ENCODE assay signal across 15 mouse cellular contexts in the genomic region with DNA sequence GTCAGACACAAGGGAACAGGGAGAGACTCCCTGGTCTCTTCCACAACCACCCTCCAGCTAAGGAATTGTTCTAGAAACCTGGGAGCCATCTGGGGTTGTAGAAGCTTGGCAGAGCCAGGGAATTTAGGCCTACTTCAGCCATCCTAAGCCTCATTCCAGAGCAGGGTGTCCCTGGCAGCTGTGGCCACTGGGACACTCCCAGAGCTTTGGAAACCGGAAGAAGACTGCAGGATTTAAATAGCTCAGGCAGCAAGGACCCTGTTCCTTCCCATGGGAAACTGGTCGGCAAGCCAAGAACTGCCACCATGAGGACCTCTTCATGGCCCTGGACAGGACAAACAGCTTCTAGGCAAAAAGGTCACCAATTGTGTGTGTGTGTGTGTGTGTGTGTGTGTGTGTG.
DNase-seq lines count a peak whose midpoint lies in the region; ATAC-seq and TF ChIP-seq lines count a peak whose summit lies in the region.
"Had no signal": no experiment of that assay in that cellular context is flagged by ENCODE, and none has a peak within 500 bp of the region (broad histone marks: within the 10 kb centered on the region; RNA-seq: fewer than 3 reads in every experiment).

No protein-coding gene starts in this region.

- DNase-seq in gastrocnemius, adult 8-10 months (ENCODE audit: low spot score in 2 of 2) = peak; percentile 18 to 24
- no peak for DNase-seq in gastrocnemius, postnatal 4 days (ENCODE audit: low spot score in 2 of 2)
- DNase-seq in heart, adult 2 months = peak; percentile 44 to 58
- peak; percentile 15 to 55 for DNase-seq in heart, postnatal 14 days
- no peak for DNase-seq in right cerebral cortex, postnatal 10 days (ENCODE audit: low spot score in 2 of 2)
- DNase-seq in right cerebral cortex, postnatal 14 days = no peak
- DNase-seq: cerebellum, adult 8-10 months; embryo, embryonic 11 days; layer of hippocampus, adult 9-11 months; right cerebral cortex, postnatal 25 days; thymus, postnatal 36 days had no signal

- TF ChIP-seq CTCF in heart, adult 2 months (IDR thresholded peaks at IDR 0.05) = no peak

- no peaks in the 10 kb centered on the region for H3K9me3 ChIP-seq in lung, embryonic 16.5 days (ENCODE audit: control insufficient read depth, low read length)
- H3K9me3 ChIP-seq in forebrain, embryonic 12.5 days = no peaks in the 10 kb centered on the region

- ATAC-seq in lung, embryonic 16.5 days (ENCODE audit: low read depth) = peak; percentile 67
- no peak for ATAC-seq in forebrain, embryonic 12.5 days (ENCODE audit: low FRiP score)

- 54% methylated on average over 2 of the region's 2 CpGs for WGBS in heart, adult 2 months
- 29% methylated on average over 2 of the region's 2 CpGs for WGBS in lung, embryonic 16.5 days
- WGBS in forebrain, embryonic 12.5 days = 73% methylated on average over 2 of the region's 2 CpGs

- no peak overlapping the region for H3K4me2 ChIP-seq in lung, embryonic 16.5 days (ENCODE audit: low read depth, low read length)
- H3K4me2 ChIP-seq in forebrain, embryonic 12.5 days = no peak overlapping the region
- H3K4me2 ChIP-seq: liver, embryonic 11.5 days had no signal

- peaks cover 2% of the 10 kb centered on the region for H3K4me1 ChIP-seq in heart, adult 2 months (ENCODE audit: control insufficient read depth, insufficient read depth, low read length)
- no peaks in the 10 kb centered on the region for H3K4me1 ChIP-seq in lung, embryonic 16.5 days (replicated peaks; ENCODE audit: control insufficient read depth, insufficient read depth, low read length)
- no peaks in the 10 kb centered on the region for H3K4me1 ChIP-seq in forebrain, embryonic 12.5 days

- TF ChIP-seq EP300 in heart, adult 2 months (IDR thresholded peaks at IDR 0.05; ENCODE audit: insufficient read depth, low read depth, low read length) = 0 out of 2 replicates have a peak, but pooled peaks have one; percentile 44

- H3K36me3 ChIP-seq in heart, adult 2 months (ENCODE audit: control insufficient read depth, insufficient read depth, low read length) = peaks cover 3% of the 10 kb centered on the region; the same call in 1 of the 2 replicates
- H3K36me3 ChIP-seq in lung, embryonic 16.5 days (ENCODE audit: control insufficient read depth, insufficient read depth, low read length) = no peaks in the 10 kb centered on the region
- H3K36me3 ChIP-seq in forebrain, embryonic 12.5 days (replicated peaks) = no peaks in the 10 kb centered on the region

- TF ChIP-seq POLR2A in heart, adult 2 months (IDR thresholded peaks at IDR 0.05; ENCODE audit: insufficient read depth, low read depth, low read length) = no peak

- intact Hi-C loops in heart, adult 2 months (cut with DNase I) = no loop called here
- intact Hi-C loops in heart, postnatal 14 days (cut with DNase I) = no loop called here

- peak overlapping the region; percentile 63 for H3K27ac ChIP-seq in heart, adult 2 months
- 0 out of 2 replicates have a peak overlapping the region, but pooled peaks have one; percentile 25 for H3K27ac ChIP-seq in lung, embryonic 16.5 days (ENCODE audit: low read length)
- H3K27ac ChIP-seq in forebrain, embryonic 12.5 days = no peak overlapping the region

- H3K27me3 ChIP-seq in heart, adult 2 months (ENCODE audit: control insufficient read depth, insufficient read depth, low read length) = no peaks in the 10 kb centered on the region
- H3K27me3 ChIP-seq in lung, embryonic 16.5 days (ENCODE audit: control insufficient read depth, insufficient read depth, low read depth, low read length) = no peaks in the 10 kb centered on the region
- H3K27me3 ChIP-seq in forebrain, embryonic 12.5 days = peaks cover 34% of the 10 kb centered on the region

- no peaks in the 10 kb centered on the region for H3K79me2 ChIP-seq in heart, adult 2 months (replicated peaks; ENCODE audit: control insufficient read depth, insufficient read depth, low read length)

- H3K9ac ChIP-seq in heart, adult 2 months (ENCODE audit: low read depth, low read length) = no peak overlapping the region
- no peak overlapping the region for H3K9ac ChIP-seq in lung, embryonic 16.5 days (ENCODE audit: low read length)
- no peak overlapping the region for H3K9ac ChIP-seq in forebrain, embryonic 12.5 days

- H3K4me3 ChIP-seq in heart, adult 2 months = no peak overlapping the region
- H3K4me3 ChIP-seq in lung, embryonic 16.5 days (ENCODE audit: low read length) = no peak overlapping the region
- no peak overlapping the region for H3K4me3 ChIP-seq in forebrain, embryonic 12.5 days (replicated peaks)
- H3K4me3 ChIP-seq: megakaryocyte, embryonic 14.5 days had no signal

Comparison
In these comparisons a context has a peak if more than half of its experiments do, and no peak if none do; other contexts are left out.
1. DNase-seq: peak in gastrocnemius, adult 8-10 months (2 of 2), heart, adult 2 months (2 of 2) and heart, postnatal 14 days (2 of 2); none in gastrocnemius, postnatal 4 days (0 of 2), right cerebral cortex, postnatal 10 days (0 of 2) and right cerebral cortex, postnatal 14 days (single experiment).